Mouse (Mus musculus) intestine, embryonic 16.5 days (tissue): Measurements from ENCODE around the gene Top1. TPM values are rescaled to one million over a fixed set of nuclear protein-coding genes. Genes with fewer than 3 reads are reported as not detected.

Experiments used
- ATAC-seq: fragments of 200-750 bp; cut with Nextera tagmentation; 2 replicates; pipeline ENCODE4 v1.8.0; 2017; ENCODE audit warnings: moderate TSS enrichment, moderate library complexity
- H3K27ac ChIP-seq: fragments of 300-500 bp; sonication (generic); 2 replicates; pipeline ENCODE4 v1.5.1; 2014; ENCODE audit warnings: mild to moderate bottlenecking, low read length
- H3K27me3 ChIP-seq: fragments of 300-500 bp; sonication (generic); replicated peaks from 2 replicates; pipeline ENCODE4 v1.6.1; 2014; ENCODE audit warnings: low read length, control low read depth, mixed read lengths; ENCODE audit not compliant: control insufficient read depth, insufficient read depth
- H3K36me3 ChIP-seq: fragments of 300-500 bp; sonication (generic); 2 replicates; pipeline ENCODE4 v1.6.1; 2014; ENCODE audit warnings: low read length, control low read depth; ENCODE audit not compliant: control insufficient read depth, insufficient read depth
- H3K4me1 ChIP-seq: fragments of 300-500 bp; sonication (generic); 2 replicates; pipeline ENCODE4 v1.6.1; 2014; ENCODE audit warnings: low read length, control low read depth, mixed read lengths; ENCODE audit not compliant: control insufficient read depth, insufficient read depth
- H3K4me2 ChIP-seq: fragments of 300-500 bp; sonication (generic); 2 replicates; pipeline ENCODE4 v1.6.1; 2014; ENCODE audit warnings: low read depth, low read length, control low read depth
- H3K4me3 ChIP-seq: fragments of 300-500 bp; sonication (generic); 2 replicates; pipeline ENCODE4 v1.5.1; 2014; ENCODE audit warnings: mild to moderate bottlenecking, low read length
- H3K9ac ChIP-seq: fragments of 300-500 bp; sonication (generic); 2 replicates; pipeline ENCODE4 v1.6.1; 2014; ENCODE audit warnings: low read depth, low read length
- H3K9me3 ChIP-seq: fragments of 300-500 bp; sonication (generic); 2 replicates; pipeline ENCODE4 v1.6.1; 2016; ENCODE audit warnings: low read length, control low read depth; ENCODE audit not compliant: control insufficient read depth
- WGBS: fragments of 180-500 bp; shearing (Covaris S2); extraction: QIAGEN DNeasy Blood & Tissue Kit; methylation state at CpG from one replicate; pipeline ENCODE4 v1.1.7; 2014; 5-methylcytosine and 5-hydroxymethylcytosine counted together
- polyA plus RNA-seq: library from polyadenylated mRNA; unstranded; fragments of >200 nt; fragmentation: Nextera tagmentation; extraction: Ambion mirVana; gene quantifications from 2 replicates; pipeline ENCODE4 v1.2.1, GENCODE M21; 2015

The Top1 gene
- polyA plus RNA-seq, 1 experiment from 2014 or later = 53.4 TPM

GRCm38 (mm10) chr2:160732420-160732995 lies 86.8 kb downstream of the Top1 start:
- Histone ChIP-seq H3K4me3 (peak overlapping the region; percentile 85), H3K27me3 (no peaks in the 10 kb centered on the region), H3K4me1 (peaks cover 30% of the 10 kb centered on the region), H3K27ac (no peak overlapping the region), H3K36me3 (no peaks in the 10 kb centered on the region; the same call in 1 of the 2 replicates), H3K9me3 (no peaks in the 10 kb centered on the region), H3K9ac (peak overlapping the region; percentile 95), H3K4me2 (peak overlapping the region; percentile 78)
- ATAC-seq = no peak
- WGBS = 22% methylated on average over 9 of the region's 9 CpGs

DNA sequence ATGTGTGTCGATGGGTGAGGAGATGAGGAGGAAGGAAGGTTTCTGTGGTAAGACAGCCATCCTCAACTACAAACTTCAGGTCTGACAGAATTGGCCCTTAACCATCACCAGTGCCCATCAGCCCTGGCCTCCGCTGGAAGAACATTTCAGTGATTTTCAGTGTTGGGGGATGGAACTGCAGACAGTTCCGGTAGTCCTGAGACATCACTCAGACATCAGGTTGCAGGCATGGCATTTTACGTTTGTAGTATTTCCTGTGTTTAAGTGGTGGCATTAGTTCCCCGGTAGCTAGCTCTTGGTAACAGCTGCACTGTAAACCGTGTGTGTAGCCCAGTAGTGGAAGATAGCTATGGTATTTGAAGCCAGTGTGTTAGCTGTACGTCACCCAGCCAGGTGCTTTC lies 87.4 kb downstream of the Top1 start:
- Histone ChIP-seq H3K4me1 (peaks cover 35% of the 10 kb centered on the region), H3K27me3 (no peaks in the 10 kb centered on the region), H3K27ac (no peak overlapping the region), H3K9ac (peak overlapping the region; percentile 95), H3K4me2 (peak overlapping the region; percentile 78), H3K9me3 (no peaks in the 10 kb centered on the region), H3K4me3 (peak overlapping the region; percentile 85), H3K36me3 (no peaks in the 10 kb centered on the region; the same call in 1 of the 2 replicates)
- WGBS = 23% methylated on average over 7 of the region's 7 CpGs
- no peak for ATAC-seq

- Histone ChIP-seq H3K36me3 (no peaks in the 10 kb centered on the region; the same call in 1 of the 2 replicates), H3K9ac (no peak overlapping the region), H3K27me3 (no peaks in the 10 kb centered on the region), H3K27ac (0 out of 2 replicates have a peak overlapping the region, but pooled peaks have one; percentile 11), H3K4me3 (no peak overlapping the region), H3K9me3 (no peaks in the 10 kb centered on the region), H3K4me2 (no peak overlapping the region), H3K4me1 (peaks cover 43% of the 10 kb centered on the region)
- WGBS = 84% methylated on average over 3 of the region's 3 CpGs
- no peak for ATAC-seq
These were observed 88.6 kb downstream of the Top1 start for GRCm38 (mm10) chr2:160734331-160734730.

DNA sequence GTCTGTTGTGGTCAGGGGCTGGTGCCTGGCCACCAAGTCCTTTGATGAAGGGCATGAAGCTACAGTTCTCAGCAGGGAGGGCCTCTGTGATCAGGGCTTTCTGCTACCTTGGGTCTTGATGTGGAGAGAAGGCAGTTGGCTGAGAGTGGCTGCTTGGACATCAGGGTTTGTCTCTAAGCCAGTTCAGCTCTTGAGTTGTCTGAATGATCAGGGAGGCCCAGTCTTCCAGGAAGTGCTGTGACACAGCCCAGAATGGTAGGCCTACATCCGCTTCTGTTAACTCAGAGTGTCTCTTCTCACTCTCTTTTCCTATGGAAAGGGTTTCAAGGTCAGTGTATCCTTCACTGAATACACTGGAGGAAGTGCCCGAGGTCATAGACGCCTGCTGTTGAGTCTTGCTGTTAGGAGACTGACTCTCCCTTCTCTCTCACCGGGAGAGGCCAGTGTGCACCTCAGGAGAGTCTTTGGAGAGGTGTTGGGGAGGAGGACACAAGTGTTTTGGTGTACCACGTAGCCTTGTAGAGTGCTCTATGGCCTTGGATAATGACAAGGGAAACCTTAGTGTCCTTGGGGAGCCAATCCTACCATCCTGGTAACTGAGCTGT lies 90.1 kb downstream of the Top1 start:
- 88% methylated on average over 5 of the region's 5 CpGs for whole genome bisulfite sequencing
- H3K4me3 ChIP-seq = no peak overlapping the region
- ATAC-seq = no peak
- H3K27me3 ChIP-seq = no peaks in the 10 kb centered on the region
- H3K36me3 ChIP-seq = no peaks in the 10 kb centered on the region; the same call in 1 of the 2 replicates
- no peak overlapping the region for H3K9ac ChIP-seq
- H3K4me1 ChIP-seq = peaks cover 48% of the 10 kb centered on the region
- H3K9me3 ChIP-seq = no peaks in the 10 kb centered on the region
- no peak overlapping the region for H3K27ac ChIP-seq
- H3K4me2 ChIP-seq = no peak overlapping the region

DNA sequence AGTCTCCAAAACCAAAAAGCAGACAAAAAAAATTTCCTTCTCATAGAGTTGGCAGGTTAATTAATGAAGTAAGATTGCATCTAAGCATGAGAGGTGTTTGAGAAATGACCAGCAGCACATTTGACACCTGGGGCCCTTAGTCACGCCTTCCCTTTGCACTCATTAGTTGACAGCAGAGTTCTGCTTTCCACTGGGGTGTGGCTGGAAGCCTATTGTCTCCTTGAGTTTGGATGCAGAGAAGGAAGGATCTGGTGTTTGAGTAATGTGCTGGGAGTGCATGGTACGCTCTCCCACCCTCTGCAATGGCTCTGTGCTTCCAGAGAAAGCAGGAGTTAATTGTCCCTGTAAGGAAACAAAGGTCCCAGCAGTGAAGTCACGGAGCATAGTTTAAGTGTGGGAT lies 90.8 kb downstream of the Top1 start:
- Histone ChIP-seq H3K27ac (no peak overlapping the region), H3K36me3 (no peaks in the 10 kb centered on the region; the same call in 1 of the 2 replicates), H3K9ac (no peak overlapping the region), H3K4me2 (no peak overlapping the region), H3K4me1 (peaks cover 47% of the 10 kb centered on the region), H3K9me3 (no peaks in the 10 kb centered on the region), H3K27me3 (no peaks in the 10 kb centered on the region), H3K4me3 (no peak overlapping the region)
- no peak for ATAC-seq
- WGBS = 83% methylated on average over 3 of the region's 3 CpGs

DNA sequence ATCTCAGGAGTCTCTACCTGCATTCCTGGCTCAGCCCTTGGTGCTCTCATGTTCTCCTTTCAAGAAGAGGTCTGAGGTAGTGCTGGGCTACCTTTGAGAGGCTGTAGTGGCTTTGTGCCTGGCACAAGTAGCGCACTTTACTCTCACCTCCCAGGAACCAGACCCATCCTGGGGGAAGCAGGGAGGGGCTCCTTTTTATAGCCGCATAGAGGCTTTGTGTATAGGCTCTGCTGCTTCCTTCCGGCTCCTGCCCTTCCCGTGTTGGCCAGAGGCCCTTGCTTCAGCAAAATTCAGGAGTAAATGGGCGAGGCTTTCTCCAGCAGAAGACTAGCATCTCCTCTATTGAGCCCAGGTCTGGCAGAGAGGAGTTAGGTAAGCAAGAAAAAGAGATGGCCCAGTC lies 92.7 kb downstream of the Top1 start:
- H3K27me3 ChIP-seq = no peaks in the 10 kb centered on the region
- H3K36me3 ChIP-seq = no peaks in the 10 kb centered on the region; the same call in 1 of the 2 replicates
- ATAC-seq = peak; percentile 22; the same call in 1 of the 2 replicates
- 39% methylated on average over 5 of the region's 5 CpGs for WGBS
- no peaks in the 10 kb centered on the region for H3K9me3 ChIP-seq
- no peak overlapping the region for H3K27ac ChIP-seq
- peaks cover 39% of the 10 kb centered on the region for H3K4me1 ChIP-seq
- H3K9ac ChIP-seq = no peak overlapping the region
- no peak overlapping the region for H3K4me3 ChIP-seq
- H3K4me2 ChIP-seq = no peak overlapping the region

GRCm38 (mm10) chr2:160739647-160740356 lies 94.1 kb downstream of the Top1 start:
- 37% methylated on average over 2 of the region's 2 CpGs for WGBS
- no peaks in the 10 kb centered on the region for H3K9me3 ChIP-seq
- ATAC-seq = peak; percentile 58; the same call in 1 of the 2 replicates
- no peaks in the 10 kb centered on the region; the same call in 1 of the 2 replicates for H3K36me3 ChIP-seq
- no peaks in the 10 kb centered on the region for H3K27me3 ChIP-seq
- no peak overlapping the region for H3K4me3 ChIP-seq
- peaks cover 28% of the 10 kb centered on the region for H3K4me1 ChIP-seq
- no peak overlapping the region for H3K9ac ChIP-seq
- no peak overlapping the region for H3K4me2 ChIP-seq
- H3K27ac ChIP-seq = peak overlapping the region; percentile 65

- H3K4me3 ChIP-seq = no peak overlapping the region
- H3K27ac ChIP-seq = no peak overlapping the region
- H3K4me1 ChIP-seq = peaks cover 28% of the 10 kb centered on the region
- no peak overlapping the region for H3K4me2 ChIP-seq
- no peak overlapping the region for H3K9ac ChIP-seq
- 73% methylated on average over 11 of the region's 11 CpGs for WGBS
- H3K9me3 ChIP-seq = no peaks in the 10 kb centered on the region
- no peaks in the 10 kb centered on the region for H3K27me3 ChIP-seq
- no peaks in the 10 kb centered on the region; the same call in 1 of the 2 replicates for H3K36me3 ChIP-seq
- no peak for ATAC-seq
These were observed 95.0 kb downstream of the Top1 start for GRCm38 (mm10) chr2:160740521-160741156.

GRCm38 (mm10) chr2:160741580-160741979 lies 95.9 kb downstream of the Top1 start:
- H3K4me3 ChIP-seq = no peak overlapping the region
- 0 out of 2 replicates have a peak, but pooled peaks have one; percentile 7 for ATAC-seq
- WGBS = 52% methylated on average over 3 of the region's 3 CpGs
- no peak overlapping the region for H3K27ac ChIP-seq
- H3K4me2 ChIP-seq = no peak overlapping the region
- H3K9me3 ChIP-seq = no peaks in the 10 kb centered on the region
- H3K4me1 ChIP-seq = peaks cover 28% of the 10 kb centered on the region
- H3K9ac ChIP-seq = no peak overlapping the region
- no peaks in the 10 kb centered on the region; the same call in 1 of the 2 replicates for H3K36me3 ChIP-seq
- H3K27me3 ChIP-seq = no peaks in the 10 kb centered on the region
